Mouse (Mus musculus): ENCODE results near the gene Tead4.

Tead4 gene

GRCm38 (mm10) chr6:128295876-128296749 is 4.5 kb downstream of the Tead4 start:
- no peak for DNase-seq (ENCODE audit: low read depth in 1 of 2, low spot score in 2 of 2)

DNA sequence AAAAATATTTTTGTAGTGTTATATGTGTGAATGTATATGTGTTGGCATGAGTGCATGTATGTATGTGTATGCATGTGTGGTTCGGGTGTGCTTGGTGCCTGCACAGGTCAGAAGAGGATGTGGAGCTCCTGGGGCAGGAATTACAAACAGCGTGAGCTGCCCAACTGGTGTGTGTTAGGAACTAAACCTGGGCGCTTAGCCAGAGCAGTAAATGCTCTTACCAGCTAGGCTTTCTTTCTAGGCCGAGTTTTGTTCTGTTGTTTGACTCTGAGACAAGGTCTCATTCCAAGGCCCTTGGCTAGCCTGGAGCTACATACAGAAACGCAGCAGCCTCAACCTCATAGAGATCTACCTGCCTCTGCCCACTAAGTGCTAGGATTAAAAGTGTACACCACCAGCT is 9.3 kb downstream of the Tead4 start:
- DNase-seq (ENCODE audit: low read depth in 1 of 2, low spot score in 2 of 2), result no peak

DNA sequence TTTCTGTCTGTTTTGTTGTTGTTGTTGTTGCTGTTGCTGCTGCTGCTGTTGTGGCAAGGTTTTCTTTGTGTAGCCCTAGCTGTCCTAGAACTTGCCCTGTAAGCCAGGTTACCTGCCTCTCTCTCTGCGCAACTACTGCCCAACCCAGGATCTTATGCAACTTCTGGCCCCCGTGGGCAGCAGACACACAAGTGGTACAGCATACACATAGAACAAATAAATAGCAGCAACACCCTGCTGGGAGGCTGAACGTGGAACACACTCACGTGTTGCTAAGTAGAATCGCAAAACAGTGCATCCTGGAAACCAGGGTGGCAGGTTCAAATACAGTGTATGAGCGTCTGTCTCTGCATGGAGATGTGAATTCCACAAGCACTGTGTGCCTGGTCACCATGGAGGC is 11.9 kb downstream of the Tead4 start:
- no peak for DNase-seq (ENCODE audit: low read depth in 1 of 2, low spot score in 2 of 2)

DNA sequence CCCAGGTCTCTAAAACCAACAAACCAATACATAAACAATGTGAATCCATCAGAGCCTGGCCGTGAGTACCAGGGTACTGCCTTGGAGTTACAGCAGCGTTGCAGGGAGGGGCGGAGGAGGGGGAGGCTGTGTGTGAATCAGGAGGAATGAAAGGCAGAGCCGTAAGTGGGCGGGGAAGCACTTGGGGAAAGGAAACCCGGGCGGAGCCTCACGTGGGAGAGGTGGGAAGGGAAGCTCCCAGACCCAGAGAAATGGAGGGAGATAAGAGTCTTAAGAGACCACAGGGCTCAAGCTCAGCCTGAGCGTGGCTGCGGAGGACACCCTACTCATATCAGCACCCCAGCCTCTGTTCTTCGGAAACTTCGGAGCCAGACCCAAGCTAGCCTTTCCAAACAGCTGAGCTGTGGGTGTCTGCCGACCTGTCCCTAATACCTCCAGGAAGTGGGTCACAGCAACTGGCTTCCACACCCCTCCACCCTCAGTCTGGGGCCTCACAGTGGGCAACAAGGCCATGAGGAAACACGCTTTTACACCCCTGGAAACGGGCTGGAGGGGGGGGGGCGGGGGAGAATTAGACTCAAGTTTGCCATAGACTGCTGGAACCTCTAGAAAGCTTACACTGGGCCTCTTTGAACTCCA is 14.7 kb downstream of the Tead4 start:
- DNase-seq (ENCODE audit: low read depth in 1 of 2, low spot score in 2 of 2), result no peak

GRCm38 (mm10) chr6:128282126-128282525 is 18.5 kb downstream of the Tead4 start:
- no peak for DNase-seq (ENCODE audit: low read depth in 1 of 2, low spot score in 2 of 2)

DNA sequence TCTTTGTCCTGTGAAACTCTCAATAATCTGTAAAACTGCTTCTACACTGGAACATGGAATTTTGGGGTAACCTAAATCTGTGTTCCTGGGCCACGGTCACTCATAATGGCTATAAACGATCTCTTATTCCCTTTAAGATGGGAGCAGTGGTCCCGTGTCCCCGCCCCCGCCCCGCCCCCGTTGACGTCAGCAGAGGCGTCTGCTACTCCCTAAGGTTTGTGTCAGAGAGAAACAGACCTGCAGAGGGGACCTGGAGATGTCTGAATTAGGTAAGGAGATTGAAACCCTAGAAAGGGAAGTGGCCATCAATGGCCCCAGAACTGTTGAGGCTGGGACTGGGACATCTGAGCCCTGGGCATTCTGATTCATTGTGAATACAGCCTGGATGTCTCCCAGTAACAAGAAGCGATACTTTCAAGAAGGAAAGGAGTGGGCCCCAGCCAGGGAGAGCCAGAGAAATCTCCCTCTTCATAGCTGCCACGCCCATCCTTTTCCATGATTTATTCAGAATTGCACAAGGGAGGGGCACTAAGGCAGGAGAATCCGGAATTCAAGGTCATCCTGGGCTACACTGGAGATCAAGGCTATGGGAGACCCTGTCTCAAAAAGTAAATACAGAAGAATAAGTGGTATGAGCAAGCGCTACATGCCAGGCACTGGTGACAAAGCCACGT is 20.0 kb downstream of the Tead4 start:
- no peak for DNase-seq (ENCODE audit: low read depth in 1 of 2, low spot score in 2 of 2)

- DNase-seq (ENCODE audit: low read depth in 1 of 2, low spot score in 2 of 2), result no peak
These were observed 21.0 kb downstream of the Tead4 start for GRCm38 (mm10) chr6:128279608-128280007.

- DNase-seq (ENCODE audit: low read depth in 1 of 2, low spot score in 2 of 2), result no peak
These were observed 21.5 kb downstream of the Tead4 start for GRCm38 (mm10) chr6:128279099-128279498.

DNA sequence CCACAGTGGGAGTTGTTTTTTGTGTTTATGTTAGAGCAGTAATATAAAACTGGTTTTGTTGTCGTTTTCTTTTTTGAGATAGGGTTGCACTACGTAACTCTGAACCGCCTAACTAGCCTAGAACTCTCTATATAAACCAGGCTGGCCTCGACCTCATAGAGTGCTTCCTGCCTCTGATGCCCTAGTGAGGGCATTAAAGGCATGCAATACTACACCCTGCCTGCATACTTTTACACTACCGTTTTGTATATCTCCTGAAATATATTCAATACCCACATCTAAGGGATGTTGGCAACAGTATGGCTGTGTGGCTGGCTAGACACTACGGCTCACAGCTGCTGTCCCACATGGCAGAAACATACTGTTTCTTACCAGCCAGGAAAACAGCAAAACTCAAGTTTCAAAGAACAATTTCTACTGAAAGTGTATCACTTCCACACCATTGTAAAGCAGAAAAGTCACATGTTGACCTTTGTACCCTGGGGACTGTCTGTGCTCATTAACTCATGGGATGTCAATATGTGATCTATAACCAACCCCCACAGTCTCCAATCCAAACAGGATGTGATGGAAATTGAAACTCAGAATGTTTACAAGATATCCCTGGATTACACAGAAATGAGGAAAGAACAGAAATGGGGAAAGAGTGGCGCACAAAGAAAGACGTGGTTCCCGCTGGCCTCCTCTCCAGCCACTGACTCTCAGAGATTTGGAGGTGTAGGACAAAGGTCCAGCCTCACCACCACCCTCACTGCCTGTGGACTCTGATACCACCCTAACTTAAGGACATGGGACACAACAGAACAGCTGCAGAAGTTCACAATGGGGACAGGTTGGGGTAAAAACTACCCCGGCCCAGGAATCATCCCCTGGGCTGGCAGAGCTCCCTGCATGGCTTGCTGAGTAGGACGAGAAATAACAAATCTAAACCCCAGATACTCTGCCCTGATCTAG is 23.2 kb downstream of the Tead4 start:
- no peak for DNase-seq (ENCODE audit: low read depth in 1 of 2, low spot score in 2 of 2)

GRCm38 (mm10) chr6:128276349-128276748 is 24.3 kb downstream of the Tead4 start:
- no peak for DNase-seq (ENCODE audit: low read depth in 1 of 2, low spot score in 2 of 2)

DNA sequence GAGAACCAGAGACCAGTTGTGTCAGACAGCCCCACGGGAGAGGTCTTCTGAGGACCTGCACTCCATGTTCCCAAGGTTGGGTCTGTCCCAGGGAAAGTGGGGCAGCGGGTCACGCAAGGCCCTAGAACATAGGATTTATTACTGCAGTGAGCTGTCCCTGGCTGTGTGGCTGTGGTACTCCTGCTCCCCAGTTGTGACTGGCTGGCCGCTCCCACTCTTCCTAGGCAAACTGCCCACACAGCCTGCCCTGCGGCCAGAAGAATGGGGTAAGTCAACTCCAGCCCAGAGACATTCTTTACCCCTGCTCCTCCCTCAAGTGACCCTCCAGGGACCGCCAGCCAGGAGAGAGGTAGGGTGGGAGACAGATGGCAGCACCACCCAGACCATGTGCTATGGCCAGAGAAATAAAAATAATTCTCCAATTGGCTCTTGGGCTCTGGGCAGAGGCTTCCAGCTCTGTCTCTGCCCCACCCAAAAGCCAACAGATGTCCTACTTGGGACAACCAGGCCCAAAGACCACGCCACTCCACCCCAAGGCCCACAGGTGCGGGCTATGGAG is 25.0 kb downstream of the Tead4 start:
- DNase-seq (ENCODE audit: low read depth in 1 of 2, low spot score in 2 of 2), result no peak

GRCm38 (mm10) chr6:128273507-128273906 is 27.1 kb downstream of the Tead4 start:
- no peak for DNase-seq (ENCODE audit: low read depth in 1 of 2, low spot score in 2 of 2)

DNA sequence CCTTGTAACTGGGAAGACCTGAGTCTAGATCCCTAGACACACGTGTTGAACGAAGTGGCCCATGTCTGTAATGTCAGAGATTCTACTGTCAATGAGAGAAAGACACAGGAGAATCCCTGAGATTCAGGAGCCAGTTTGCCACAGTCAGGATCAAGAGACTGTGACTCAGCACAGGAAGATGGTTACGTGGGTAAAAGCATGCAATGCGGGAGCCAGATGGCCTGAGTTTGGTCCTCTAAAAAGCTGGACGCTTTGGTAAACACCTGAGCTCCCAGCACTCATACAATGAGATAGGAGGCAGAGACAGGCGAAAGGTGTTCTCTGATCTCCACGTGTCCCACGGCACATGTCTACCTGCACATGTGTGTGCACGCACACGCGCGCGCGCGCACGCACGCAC is 27.9 kb downstream of the Tead4 start:
- DNase-seq (ENCODE audit: low read depth in 1 of 2, low spot score in 2 of 2), result no peak

GRCm38 (mm10) chr6:128269850-128270249 is 30.8 kb downstream of the Tead4 start:
- DNase-seq (ENCODE audit: low read depth in 1 of 2, low spot score in 2 of 2), result no peak

GRCm38 (mm10) chr6:128264870-128265526 is 35.6 kb downstream of the Tead4 start:
- DNase-seq (ENCODE audit: low read depth in 1 of 2, low spot score in 2 of 2), result no peak

GRCm38 (mm10) chr6:128261486-128261885 is 39.1 kb downstream of the Tead4 start:
- DNase-seq (ENCODE audit: low read depth in 1 of 2, low spot score in 2 of 2), result no peak

GRCm38 (mm10) chr6:128259252-128259651 is 41.4 kb downstream of the Tead4 start:
- DNase-seq (ENCODE audit: low read depth in 1 of 2, low spot score in 2 of 2), result no peak

- no peak for DNase-seq (ENCODE audit: low read depth in 1 of 2, low spot score in 2 of 2)
These were observed 44.7 kb downstream of the Tead4 start for GRCm38 (mm10) chr6:128255941-128256340.

- DNase-seq (ENCODE audit: low read depth in 1 of 2, low spot score in 2 of 2), result no peak
These were observed 45.3 kb downstream of the Tead4 start for GRCm38 (mm10) chr6:128255292-128255691.

- DNase-seq (ENCODE audit: low read depth in 1 of 2, low spot score in 2 of 2), result no peak
These were observed 46.1 kb downstream of the Tead4 start for GRCm38 (mm10) chr6:128254551-128254950.

Data from monocyte, adult 2 months (primary cell).